Mouse (Mus musculus): ENCODE measurements around the gene Slc16a13. TPM values are rescaled to one million over a fixed set of nuclear protein-coding genes. Genes with fewer than 3 reads are reported as not detected.

The Slc16a13 gene
- total RNA-seq, 2 experiments from 2014 or later: 9.2 to 12.1 TPM

DNA sequence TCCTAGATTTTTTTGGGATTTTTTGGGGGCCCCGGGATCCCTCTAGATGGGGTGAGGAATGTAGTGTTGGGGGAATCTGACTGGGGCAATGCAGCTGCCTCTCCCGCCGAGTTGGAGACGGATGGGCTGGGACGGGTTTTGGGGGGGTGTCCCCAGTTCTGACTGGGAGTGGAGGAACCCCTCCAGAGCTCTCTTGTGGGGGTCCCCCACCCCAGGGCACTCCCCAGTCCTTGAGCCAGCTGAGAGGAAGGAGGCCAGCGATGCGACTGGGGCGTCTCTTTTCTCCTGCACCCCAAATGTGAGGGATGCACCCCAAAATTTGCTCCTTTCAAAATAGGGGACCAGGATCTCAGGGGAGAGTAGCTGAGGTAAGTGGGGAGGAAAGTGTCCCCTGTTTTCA, 12.2 kb upstream of the Slc16a13 start:
- DNase-seq (ENCODE audit: low spot score in 2 of 2): peak in 1 of 2 experiments; percentile 55

DNA sequence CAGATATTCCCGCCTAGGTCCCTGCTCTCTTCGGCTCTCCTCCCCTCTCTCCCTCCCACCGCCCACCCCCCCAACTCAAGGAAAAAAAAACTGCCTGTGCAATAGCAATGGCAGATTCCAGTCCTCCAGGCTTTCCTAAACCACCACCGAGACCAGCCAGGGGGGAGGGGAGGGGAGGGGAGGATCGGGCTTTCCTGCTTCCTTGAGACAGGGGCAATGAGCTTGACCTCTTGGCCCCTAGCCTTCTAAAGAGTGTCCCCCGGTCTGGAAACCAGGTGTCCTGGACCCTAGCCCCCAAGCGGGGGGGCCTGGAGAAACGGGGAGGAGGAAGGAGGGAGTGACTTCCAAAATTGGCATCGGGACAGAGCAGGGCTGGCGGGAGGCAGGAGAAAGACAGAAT, 11.7 kb upstream of the Slc16a13 start:
- DNase-seq (ENCODE audit: low spot score in 2 of 2): peak; percentile 74 to 75

DNA sequence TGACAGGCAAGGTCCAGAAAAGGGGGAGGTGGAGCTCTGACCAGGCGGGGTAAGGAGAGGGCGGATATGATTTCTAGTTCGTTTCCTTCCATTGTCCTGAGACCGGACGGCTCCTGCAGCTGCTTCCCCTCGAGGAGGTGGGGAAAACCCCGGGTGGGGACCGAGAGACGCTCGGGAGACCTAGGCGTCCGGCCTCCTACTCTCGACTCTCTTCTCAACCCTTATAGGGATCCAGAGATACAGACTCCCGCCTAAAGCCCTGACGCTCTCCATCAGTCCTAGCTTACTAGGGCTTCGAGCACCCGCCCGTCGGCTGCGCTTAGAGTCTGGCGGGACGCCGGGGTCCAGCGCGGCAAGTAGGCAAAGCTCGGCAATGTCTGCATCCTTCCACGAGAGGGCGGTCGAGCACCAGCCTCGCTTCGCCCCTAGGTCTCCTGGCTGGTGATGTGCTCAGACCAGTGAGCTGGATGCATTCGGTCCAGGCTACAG, 9.4 kb upstream of the Slc16a13 start:
- DNase-seq (ENCODE audit: low spot score in 2 of 2): peak; percentile 90

DNA sequence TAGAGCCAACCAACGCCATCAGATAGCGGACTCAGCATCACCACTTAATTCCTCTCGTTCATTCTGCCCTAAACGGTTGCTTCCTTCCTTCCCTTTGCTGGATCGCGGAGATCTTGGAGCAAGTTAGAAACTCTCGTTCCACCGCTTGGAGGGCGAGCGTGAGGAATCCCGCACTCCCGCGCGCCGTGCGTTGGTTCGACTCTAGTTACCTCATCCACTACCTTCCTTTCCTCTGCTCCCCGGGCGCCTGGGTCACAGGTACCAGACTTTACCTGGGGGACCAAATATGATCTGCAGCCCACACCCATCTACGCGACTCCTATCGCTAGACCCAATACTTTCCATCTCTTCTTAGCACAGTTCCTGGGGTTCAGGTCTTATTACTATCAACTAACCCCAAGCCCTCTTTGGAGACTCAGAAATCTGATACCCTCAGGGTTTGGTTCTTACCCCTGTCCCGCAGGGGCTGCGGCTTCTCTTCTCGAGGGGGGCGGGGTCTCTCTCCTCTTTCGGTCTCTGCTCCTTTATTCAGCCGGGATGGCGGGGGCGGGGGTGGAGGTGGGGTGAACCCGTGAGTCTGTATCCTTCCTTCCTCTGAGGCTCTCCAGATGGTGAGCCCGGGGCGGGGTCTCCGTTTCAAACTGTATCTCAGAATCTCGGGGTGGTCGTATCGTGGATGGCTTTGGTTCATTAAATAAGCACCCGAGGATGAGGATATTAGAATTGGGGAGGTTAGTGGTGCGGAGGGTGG, 8.6 kb upstream of the Slc16a13 start, which contains the start of gene Bcl6b:
TSS of gene Bcl6b (minus strand) at position 539 of the 751 bp plus-strand sequence.
- peak in 1 of 2 experiments; percentile 28 for DNase-seq (ENCODE audit: low spot score in 2 of 2)

DNA sequence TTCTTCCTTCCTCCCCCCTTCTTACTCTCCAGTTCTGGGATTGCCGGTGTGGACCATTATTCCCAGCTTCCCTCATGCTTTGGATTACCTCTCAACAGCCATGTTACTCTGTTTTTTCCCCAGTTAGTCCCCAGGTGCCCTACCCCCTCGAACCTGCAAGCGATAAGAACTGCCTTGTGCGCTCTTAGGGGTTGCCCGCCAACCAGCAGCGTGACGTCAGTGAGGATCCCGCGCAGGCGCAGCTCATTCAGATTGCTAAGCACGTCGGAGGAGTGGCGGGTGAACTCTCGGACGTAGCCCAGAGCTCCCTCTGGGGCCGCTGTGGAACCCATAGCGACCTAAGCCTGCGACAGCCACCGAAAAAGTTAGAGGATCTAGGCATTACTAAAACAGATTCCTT, 8.0 kb upstream of the Slc16a13 start:
- peak; percentile 85 to 89 for DNase-seq (ENCODE audit: low spot score in 2 of 2)

DNA sequence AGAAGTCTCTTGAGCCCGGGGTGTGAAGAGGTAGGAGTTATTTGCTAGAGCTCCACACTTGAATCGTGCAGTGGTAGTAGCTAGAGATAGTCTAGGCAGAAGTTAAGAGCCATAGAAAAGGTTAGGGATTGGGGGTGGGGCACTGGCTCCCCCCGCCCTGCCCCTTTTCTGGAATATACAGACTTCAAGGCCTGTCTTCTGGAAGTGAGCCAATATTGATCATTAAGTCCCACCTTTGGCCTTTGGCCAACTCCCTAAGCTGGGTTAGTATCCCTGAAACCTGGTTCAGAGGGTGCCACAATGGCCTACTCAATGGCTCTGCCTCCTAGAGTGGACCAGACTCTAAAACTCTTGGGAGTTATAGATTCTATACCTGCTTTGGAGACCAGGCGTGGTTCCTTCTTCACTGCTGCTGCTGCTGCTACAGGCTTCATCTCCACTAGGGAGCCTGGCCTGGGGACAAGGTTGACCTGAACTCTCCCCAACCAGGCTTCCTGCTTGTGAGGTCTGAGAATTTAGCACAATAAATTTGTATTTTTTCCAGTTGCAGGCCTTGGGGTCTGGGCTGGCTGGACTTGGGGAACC, 6.9 kb upstream of the Slc16a13 start:
- no peak for DNase-seq (ENCODE audit: low spot score in 2 of 2)

DNA sequence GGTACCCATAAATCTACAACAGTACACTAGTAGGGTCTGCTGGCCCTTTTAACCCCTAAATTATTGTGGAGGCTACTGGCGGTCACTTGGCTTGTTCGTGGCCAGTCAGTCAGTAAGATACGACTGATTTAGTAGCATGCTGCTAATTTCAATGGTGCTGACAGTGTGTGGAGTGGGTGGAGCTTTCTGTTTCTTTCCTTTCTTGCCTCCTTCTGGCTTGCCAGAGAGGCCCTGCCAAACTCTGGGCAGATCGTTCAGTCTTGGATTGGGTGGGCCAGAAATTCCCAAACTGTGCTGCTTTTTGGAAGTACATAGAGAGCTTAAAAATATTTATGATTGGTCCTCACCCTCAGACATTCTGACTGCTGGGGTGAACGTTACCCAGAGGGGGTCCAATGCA, 6.3 kb upstream of the Slc16a13 start:
- peak in 1 of 2 experiments; percentile 38 for DNase-seq (ENCODE audit: low spot score in 2 of 2)

DNA sequence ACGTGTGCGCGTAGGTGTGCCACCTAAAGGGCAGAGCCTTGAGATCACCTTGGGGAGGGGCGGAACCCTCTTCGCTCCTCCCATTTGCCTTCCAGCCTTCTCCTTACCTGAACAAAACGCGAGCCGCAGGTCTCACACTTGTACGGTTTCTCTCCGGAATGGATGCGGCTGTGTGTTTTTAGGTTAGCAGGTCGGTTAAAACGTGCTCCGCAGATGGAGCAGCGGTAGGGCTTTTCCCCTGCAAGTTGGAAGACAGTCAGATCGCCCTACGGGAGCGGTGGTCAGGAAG, 5.7 kb upstream of the Slc16a13 start:
- DNase-seq (ENCODE audit: low spot score in 2 of 2): no peak

DNA sequence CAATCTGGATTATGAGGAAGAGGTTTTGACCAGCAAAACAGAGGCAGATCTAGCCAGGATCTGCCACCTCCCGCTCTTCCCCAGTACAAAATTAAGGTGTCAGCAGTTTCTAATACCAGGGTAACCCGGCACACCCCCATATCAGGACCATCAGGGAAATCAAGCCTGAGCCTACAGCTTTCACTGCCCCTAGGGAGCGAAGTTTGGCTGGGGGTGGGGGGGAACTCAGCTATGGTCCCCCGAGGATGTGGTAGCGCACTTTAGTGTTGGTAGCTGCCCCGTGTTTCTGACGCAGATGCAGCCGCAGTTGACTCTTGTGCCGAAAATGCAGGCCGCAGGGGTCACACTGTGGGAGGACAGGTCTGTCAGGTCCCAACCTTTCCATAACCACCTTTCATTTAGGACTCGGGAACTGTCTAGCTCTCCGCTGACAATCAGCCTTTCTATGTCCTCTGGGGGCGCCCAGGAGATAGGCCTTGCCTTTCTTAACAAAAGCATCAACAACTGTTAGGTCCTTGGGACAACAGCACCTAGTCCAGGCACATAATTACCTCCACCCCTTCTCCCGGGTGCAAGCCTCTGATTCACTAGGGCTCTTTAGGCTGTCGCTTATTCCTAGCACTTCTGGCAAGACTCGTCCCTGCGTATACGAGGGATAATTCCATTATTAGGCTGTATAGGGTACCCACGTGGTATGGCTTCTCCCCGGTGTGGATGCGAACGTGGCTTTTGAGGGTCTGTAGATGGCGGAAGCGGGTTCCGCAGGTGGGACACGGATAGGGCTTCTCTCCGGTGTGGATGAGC, 5.1 kb upstream of the Slc16a13 start:
- peak in 1 of 2 experiments; percentile 27 for DNase-seq (ENCODE audit: low spot score in 2 of 2)

DNA sequence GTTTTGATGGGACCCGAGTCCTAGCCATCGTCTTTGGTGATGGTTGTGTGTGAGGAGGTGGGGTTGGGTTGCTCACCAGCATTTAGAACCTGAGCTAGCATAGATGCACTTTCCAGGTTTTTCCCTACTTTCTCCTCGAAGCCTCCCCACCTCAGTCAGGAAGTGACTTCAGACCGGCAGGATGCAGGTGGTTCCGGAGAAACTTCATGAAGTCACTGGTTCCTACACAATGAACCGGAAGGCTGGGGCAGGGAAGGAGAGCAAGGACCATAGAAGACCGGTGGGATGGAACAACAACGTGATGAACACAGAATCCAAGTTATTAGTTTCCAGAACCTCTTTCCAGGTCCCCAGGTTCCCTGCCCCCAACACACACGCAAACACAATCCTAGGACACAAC, 2.9 kb upstream of the Slc16a13 start:
- DNase-seq (ENCODE audit: low spot score in 2 of 2): no peak

DNA sequence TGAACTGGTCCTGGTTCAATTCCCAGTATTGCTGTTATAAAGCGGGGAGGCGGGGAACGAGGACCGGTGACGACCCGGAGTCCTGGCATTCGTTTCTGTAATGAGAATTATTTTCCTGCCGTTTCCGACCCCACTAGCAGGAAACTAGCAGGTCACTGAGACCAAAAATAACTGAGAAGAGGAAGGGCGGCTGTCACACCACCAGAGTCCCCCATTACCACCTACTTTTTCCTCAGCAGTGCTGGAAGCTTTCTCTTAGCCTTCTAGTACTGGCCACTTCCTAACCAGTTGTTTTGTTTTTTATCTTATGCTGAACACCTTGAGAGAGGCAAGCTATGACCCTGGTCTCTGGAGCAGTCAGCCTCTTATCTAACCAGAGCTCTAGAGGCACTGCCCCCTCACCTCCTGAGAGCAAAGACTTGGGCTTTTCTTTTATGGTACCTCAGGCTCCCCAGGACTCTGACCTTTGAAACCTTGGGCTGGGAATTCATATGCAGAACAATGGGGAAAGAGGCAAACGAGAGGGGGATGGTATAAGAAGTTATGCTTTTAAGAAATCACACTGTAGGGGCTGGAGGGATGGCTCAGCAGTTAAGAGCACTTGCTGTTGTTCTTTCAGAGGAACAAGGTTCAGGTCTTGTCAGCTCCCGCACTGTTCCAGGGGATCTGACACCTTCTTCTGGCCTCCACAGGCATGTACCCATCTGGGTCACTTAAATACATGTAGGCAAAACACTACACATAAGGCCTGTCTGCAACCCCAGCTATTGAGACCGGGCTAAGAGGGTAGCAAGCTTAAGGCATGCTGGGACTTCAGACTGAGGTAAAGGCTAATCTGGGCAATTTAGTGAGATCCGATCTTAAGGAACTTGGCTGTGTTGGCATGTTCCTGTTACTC, 988 bp upstream of the Slc16a13 start:
- peak; percentile 9 to 25 for DNase-seq (ENCODE audit: low spot score in 2 of 2)

DNA sequence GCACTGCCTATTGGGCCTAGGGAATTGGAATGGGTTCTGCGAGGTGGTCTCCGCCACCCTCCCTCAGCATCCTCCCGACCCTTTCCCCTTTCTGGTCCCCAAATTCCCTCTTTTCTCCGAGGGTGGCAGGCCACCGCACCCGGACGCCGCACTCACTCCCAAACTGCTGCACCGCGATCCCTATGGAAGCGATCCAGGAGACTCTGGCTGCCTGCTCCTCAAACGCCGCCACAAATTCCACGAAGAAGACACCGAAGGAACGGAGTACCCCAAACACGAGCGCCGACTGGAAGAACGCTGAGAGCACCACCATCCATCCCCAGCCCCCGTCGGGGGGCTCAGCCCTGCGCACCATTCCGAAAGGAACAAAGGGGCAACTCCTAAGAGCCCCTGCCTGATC, 541 bp downstream of the Slc16a13 start:
- DNase-seq (ENCODE audit: low spot score in 2 of 2): peak in 1 of 2 experiments; percentile 55

DNA sequence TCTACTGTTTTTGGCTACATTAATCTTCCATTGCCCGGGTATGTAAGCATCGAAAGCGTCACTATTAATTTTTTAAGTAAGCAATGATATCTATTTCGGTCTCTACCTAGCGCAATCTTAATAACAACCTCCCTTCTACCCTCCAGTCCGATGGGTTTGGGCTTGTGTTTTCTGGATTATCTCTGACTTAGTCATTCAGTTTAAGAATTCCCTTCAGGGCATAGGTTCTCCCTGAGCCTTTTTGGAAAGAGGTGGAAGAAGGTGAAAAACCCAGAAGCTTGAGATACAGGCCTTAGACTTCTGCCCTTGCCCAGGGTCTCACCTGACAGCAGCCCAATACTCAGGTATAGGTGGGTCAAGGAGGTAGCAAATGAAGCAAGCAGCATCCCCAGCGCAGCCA, 991 bp downstream of the Slc16a13 start:
- no peak for DNase-seq (ENCODE audit: low spot score in 2 of 2)

DNA sequence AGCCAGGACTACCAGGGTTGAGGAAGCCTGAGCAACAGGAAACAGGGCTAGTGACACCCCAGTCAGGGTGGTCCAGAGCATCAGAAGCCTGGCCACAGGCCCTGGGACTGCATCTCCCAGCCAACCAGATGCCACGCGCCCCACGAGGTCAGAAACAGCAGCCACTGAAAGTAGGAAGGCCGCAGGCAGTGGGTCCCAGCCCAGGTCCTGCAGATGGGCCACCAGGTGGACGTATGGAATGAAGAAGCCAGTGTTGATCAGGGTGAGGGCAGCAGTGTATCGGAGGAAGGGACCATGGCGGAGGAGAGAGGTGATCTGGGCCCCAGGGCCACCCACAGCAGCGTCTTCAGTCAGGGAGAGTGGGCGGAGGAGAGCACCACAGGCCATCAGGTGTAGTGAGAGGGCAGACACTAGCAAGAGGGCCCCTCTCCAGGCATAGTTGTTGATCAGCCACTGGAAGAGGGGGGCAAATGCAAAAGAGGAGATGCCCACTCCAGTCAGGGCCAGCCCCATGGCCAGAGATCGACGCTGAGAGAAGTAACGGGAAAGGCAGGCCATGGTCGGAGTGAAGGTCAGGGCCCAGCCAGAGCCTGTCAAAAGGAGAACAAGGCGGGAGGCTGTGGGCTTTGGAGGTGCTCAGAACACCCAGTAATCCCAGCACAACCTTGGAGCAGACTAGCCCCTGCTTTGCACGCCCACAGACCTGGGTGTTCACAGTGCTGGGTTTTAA, 2.0 kb downstream of the Slc16a13 start:
- no peak for DNase-seq (ENCODE audit: low spot score in 2 of 2)

DNA sequence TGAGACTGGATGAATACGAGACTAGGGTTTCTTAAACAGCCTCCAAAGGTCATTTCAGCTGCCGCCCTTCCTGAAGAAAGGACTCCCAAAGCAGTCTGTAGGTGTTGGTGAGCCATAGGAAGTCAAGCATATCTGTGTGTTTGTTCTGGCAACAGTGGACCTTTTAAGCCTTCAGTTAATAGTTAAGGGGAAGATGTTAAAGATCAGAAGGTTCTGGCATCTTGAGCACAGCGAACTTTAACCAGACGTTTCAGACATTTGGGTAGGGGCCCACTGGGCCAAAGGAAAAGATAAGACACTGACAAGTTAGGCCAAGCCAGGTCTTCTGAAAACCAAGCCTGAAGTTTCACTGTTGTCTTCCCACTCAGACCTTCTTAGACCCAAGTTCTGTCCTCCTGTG, 2.8 kb downstream of the Slc16a13 start:
- DNase-seq (ENCODE audit: low spot score in 2 of 2): no peak

DNA sequence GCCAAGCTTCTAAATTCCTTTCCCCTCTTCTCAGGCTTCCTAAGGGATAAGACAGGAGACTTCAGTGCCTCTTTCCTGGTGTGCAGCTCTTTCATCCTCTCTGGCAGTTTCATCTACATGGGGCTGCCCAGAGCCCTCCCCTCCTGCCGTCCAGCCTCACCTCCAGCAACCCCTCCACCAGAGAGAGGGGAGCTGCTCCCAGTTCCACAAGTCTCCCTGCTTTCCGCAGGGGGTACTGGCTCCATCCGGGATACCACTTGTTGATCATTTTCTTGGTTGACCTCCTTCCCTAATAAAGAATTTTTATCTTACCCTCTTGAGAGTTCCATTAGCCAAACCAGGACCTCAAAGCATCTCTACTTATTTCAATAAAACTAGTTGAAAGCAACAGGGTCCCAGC, 4.8 kb downstream of the Slc16a13 start:
- no peak for DNase-seq (ENCODE audit: low spot score in 2 of 2)

DNA sequence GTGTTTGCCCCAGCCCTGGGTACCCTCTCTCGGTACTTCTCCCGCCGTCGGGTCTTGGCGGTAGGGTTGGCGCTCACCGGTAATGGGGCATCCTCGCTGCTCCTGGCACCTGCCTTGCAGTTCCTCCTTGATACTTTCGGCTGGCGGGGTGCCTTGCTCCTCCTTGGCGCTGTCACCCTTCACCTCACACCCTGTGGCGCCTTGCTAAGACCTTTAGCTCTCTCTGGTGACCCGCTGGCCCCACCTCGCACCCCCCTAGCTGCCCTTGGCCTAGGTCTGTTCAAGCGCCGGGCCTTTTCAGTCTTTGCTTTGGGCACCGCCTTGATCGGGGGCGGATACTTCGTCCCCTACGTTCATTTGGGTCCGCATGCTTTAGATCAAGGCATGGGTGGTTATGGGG, 5.6 kb downstream of the Slc16a13 start:
- peak in 1 of 2 experiments; percentile 28 for DNase-seq (ENCODE audit: low spot score in 2 of 2)

DNA sequence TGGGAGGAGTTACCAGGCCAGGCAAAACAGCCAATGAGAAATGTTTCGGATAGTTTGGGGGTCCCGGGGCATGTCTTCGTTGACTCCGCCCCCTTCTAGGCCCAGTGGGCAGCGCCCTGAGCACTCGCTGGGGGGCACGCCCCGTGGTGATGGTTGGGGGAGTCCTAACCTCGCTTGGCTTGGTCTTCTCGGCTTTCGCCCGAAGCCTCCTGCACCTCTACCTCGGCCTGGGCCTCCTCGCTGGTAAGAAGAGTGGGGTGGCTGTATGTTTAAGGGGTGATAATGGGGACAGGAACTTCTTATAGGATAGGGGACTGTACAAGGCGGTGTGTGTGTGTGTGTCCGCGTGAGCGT, 6.0 kb downstream of the Slc16a13 start:
- peak in 1 of 2 experiments; percentile 39 for DNase-seq (ENCODE audit: low spot score in 2 of 2)

DNA sequence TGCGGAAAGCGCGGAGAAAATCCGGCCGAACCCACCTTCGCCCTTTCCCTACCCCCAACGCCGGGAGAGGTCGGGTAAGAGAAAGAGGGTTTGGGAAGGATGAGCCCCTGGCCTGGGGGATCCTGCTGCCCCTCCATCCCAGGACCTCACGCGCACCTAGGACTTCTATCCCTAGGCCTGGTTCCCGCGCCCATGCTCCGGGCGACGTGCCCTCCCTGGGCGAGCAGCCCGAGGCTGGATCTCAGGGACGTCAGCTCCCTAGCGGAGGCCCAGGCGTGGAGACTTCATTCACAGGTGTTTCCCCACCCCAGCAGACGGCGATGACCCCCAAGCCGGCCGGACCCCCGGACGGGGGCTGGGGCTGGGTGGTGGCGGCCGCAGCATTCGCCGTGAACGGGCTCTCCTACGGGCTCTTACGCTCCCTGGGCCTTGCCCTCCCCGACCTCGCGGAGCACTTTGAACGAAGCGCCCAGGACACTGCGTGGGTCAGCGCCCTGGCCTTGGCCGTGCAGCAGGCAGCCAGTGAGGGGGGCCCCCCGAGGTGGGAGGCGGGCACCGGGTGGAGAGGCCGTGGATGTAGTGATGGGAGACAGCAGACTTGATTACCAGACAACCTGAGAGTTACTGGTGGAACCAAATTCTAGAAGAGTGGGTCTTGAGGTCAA, 6.5 kb downstream of the Slc16a13 start:
- DNase-seq (ENCODE audit: low spot score in 2 of 2): peak in 1 of 2 experiments; percentile 63

DNA sequence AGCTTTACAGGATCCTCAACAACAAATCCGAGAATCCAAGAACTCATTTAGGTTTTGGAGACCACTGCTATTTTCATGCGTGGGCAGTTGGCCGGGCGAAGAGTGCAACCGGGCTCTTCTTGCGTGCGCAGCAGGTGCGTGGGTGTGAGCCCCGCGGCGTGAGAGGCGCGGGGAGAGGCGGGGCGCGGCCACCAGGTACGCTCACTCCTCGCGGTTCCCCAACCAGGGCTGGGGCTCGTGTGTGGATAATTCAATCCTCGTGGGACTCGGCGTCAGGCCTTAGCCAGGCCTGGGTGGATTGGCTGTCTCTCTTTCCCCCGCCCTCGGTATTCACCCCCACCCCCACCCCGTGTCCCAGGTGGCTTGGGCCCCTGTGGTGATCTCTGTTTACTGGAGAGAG, 7.1 kb downstream of the Slc16a13 start:
- peak in 1 of 2 experiments; percentile 44 for DNase-seq (ENCODE audit: low spot score in 2 of 2)

Measured in layer of hippocampus, postnatal 10 days (tissue).